In the genomic region with DNA sequence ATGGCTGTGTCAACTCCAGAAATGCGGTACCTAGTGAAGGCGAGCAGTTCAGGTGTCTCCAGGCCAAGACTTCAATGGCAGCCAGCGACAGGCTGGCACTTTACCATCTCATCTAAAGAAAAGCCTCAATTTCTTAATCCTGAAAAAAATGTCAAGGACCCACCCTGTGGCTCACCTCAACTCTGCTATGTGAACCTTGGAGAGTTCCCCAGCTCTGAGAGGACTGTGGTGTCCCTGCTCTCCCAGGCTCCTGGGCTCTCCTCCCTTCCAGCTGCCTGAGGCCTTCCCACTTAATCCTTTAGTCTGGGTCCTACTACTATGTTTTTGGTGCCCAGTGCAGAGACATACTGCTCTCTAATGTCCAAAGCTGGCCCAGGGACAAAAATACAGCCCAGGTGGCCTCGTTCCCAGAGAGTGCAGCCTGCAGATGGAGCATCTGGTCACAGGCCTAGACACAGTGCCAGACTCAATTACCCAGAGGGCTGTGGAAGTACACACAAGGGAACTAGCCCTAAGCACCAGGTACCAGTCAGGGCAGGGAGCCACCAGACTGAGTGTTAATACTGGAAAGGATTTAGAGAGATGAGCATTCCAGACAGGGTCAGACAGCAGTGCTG, we compare ENCODE assay signal across 8 mouse cellular contexts.
DNase-seq lines count a peak whose midpoint lies in the region; ATAC-seq lines count a peak whose summit lies in the region.

No protein-coding gene starts in this region.

- intact Hi-C loops in left cerebral cortex, postnatal 4 days (cut with DNase I): no loop called here

- no peak for ATAC-seq in activated CD4-positive, CD25-positive, alpha-beta regulatory T cell, adult 4 months

- DNase-seq in left cerebral cortex, postnatal 4 days: peak; percentile 80
- DNase-seq in left cerebral cortex, adult 18-20 months (ENCODE audit: low spot score in 2 of 2): no peak
- DNase-seq in cerebellum, postnatal 25 days: peak; percentile 80 to 85
- DNase-seq in heart, adult 9 months (ENCODE audit: low spot score in 2 of 2): peak; percentile 19 to 51
- DNase-seq in retina, embryonic 14.5 days (ENCODE audit: low spot score): peak; percentile 52
- no peak for DNase-seq in embryo, embryonic 10.5 days (ENCODE audit: low spot score)
- DNase-seq in ovary, postnatal 10 days (ENCODE audit: low spot score): no peak

Comparison
In these comparisons a context has a peak if more than half of its experiments do, and no peak if none do; other contexts are left out.
1. DNase-seq: peak in left cerebral cortex, postnatal 4 days (single experiment), cerebellum, postnatal 25 days (2 of 2), heart, adult 9 months (2 of 2) and retina, embryonic 14.5 days (single experiment); none in left cerebral cortex, adult 18-20 months (0 of 2), embryo, embryonic 10.5 days (single experiment) and ovary, postnatal 10 days (single experiment).